Mouse (Mus musculus): Measurements from ENCODE around the gene Hpn. TPM values are rescaled to one million over a fixed set of nuclear protein-coding genes. Genes with fewer than 3 reads are reported as not detected.

Gene Hpn
- polyA plus RNA-seq, 1 experiment = 4.1 TPM

DNA sequence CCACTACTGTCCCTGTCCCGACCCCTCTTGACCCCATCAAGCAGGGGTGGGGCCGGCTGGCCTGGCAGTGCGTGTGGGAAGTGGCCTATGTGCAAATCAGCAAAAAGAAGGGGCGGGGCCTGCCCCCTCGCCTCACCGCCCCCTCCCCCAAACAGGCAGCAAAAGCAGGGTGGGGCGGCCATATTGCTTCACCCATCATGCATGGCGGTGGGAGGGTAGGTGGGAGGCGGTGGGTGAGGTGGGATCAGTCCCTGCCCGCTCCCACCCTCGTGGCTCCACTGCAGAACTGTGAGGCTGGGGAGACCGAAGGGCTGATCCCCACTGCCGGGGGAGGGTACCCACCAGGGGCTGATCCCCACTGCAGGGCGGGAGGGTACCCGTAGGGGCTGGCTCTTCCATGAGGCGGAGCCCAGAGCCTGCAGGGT lies 1.6 kb upstream of the Hpn start:
- DNase-seq (ENCODE audit: low read depth, low spot score) = no peak
- 71% methylated on average over 16 of the region's 16 CpGs for WGBS

DNA sequence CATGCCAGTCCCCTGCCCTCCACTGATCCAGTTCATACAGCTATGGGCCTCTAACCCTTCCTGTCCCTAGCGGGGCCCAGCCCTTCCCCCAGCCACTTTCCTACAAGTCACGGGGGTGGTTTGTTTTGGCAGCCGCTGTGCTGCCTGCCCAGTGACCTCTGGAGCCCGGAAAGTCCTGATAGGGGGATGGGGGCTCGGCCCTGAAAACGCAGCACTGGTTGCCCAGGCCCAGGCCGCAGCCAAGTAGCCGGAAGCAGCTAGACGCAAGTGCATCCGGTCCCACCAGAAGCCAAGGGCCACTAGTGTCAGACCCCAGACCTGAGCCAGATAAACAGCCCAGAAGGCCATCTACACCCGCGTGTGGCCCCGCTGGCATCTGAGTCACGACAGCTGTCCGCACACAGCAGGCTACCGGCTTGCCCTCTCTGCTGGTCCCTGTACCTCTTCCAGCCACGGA lies 525 bp upstream of the Hpn start:
- WGBS = 53% methylated on average over 17 of the region's 17 CpGs
- no peak for DNase-seq (ENCODE audit: low read depth, low spot score)

DNA sequence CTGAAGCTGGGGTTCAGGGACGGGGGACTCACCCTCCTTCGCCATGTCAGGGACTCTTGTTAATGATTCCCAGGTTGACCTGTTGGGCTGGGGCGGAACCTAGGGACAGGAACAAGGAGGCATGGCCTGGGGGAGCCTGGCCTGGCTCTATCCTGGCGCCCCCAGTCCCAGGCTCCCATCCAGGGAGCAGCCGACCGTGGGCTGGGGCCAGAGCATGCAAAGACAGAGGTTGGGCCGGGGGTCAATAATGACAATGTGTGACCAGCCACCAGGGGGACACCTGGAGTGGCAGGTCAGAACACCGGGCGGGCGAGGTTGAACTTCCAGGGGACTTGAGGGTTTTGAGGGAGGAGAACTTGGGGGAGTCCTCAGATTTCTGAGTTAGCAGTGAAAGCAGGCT lies 444 bp downstream of the Hpn start:
- WGBS = 39% methylated on average over 10 of the region's 10 CpGs
- no peak for DNase-seq (ENCODE audit: low read depth, low spot score)

DNA sequence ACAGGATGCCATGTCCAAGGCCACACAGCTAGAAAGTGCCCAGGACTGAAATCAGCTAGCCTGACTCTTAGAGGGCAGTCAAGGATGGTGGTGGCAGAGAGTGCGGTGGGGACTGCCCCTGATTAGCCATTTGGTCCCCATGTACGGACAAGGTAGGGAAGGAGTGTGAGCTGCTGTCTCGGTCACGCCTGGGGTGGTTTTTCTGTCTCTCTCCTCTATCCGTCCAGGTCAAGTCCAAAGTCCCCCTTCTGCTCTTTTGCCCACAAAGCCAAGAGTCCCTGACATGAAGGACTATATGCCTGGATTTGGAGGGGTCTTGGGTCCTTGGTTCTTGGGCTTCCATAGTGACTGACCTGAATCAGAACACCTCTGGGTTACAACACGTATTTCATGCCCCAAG lies 1.3 kb downstream of the Hpn start:
- DNase-seq (ENCODE audit: low read depth, low spot score) = no peak
- WGBS = 80% methylated on average over 6 of the region's 6 CpGs

DNA sequence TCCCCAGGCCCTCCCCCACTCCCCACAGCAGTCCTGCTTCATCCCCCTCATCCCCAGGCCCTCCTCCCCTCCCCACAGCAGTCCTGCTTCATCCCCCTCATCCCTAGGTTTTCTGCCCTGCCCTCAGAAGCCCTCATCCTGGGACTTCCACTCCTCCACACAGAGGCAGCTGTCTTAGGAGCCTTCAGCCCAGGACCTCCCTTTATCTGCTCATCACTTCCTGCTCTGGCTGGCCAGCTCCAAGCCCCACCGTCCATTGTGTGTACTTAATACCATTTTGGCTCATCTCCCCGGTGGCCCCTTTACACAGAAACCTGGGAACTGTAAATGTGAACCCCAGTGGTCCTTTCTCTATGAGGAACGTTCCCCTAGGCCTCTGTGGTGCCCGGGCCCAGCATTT lies 3.1 kb downstream of the Hpn start:
- WGBS = 52% methylated on average over 4 of the region's 4 CpGs
- DNase-seq (ENCODE audit: low read depth, low spot score) = no peak

DNA sequence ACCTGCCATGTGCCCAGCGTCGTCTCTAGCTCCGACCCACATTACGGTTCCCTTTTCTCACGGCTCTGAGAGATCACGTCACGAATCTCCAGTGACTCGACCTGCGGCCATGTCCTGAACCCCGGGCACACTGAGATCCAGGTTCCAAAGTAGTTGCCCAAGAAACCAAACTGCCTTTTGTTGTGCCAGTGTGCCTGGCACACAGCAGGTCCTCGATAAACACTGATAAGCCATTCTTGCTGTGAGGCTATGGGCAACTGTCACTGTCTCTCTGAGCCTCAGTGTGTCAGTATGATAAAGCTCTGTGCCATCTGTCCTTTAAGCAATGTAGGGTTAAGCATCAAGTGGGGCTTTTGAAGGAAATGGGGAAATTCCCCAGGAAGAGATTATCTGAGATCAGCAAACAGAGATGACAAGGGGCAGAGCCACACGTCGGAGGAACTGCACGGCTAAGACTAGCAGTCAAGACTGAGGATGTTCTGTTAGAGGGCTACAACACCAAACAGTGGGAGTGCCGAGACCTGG lies 4.2 kb downstream of the Hpn start:
- 71% methylated on average over 15 of the region's 15 CpGs for WGBS
- DNase-seq (ENCODE audit: low read depth, low spot score) = no peak

DNA sequence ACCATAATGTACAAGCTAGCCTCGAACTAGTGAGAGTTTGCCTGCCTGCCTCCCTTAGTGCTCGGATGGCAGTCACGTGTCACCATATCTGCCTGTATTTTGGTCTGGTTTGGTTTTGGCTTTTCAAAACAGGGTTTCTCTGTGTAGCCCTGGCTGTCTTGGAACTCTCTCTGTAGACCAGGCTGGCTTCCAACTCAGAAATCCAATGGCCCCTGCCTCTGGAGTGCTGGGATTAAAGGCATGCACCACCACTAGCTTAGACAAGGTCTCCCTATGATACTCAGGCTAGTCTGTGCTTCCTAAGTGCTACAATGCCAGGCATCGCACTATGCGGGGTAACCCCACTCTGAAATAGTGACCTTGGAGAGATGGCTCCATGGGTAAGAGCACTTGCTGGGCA lies 5.3 kb downstream of the Hpn start:
- DNase-seq (ENCODE audit: low read depth, low spot score) = no peak

DNA sequence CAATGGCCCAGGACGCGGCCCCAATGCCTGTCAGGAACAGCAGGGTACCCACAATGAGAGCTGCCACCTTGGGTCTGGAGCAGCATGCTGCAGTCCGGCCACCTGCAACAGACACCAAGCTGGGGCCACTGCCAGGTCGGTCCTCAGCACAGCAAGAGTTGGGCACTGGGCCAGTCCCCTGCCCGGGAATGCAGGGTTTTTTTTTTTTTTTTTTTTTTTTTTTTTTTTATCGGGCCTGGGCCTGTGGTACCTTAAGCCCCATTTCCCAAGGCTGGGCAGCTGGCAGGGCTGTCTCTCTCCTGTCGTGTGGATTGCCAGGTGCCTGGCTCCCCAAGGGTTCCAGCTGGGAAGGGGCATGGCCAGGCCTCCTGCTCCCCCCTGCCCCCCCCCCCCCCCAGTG lies 6.0 kb downstream of the Hpn start:
- DNase-seq (ENCODE audit: low read depth, low spot score) = no peak
- 28% methylated on average over 7 of the region's 7 CpGs for WGBS

More for the DNA sequence above, 5.3 kb downstream of the Hpn start:
- WGBS = 82% methylated on average over 5 of the region's 5 CpGs

DNA sequence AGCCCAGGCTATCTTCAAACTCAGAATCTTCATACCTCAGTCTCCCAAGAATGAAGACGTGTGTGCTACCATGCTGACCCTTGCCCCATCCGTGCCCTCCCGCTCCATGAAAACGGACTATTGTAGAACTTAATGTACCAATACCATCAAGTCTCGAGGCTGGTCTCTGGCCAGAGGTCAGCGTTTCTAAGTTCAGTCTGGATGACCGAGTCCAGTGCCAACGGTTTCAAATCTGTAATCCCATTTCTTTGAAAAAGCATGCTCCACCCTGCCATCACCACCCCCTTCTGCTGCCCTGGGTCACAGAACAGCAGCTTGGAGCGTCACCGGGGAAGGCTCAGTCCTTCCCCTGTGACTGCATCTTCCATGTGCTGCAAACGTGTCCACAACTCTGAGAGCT lies 7.3 kb downstream of the Hpn start:
- WGBS = 88% methylated on average over 11 of the region's 11 CpGs
- DNase-seq (ENCODE audit: low read depth, low spot score) = no peak

DNA sequence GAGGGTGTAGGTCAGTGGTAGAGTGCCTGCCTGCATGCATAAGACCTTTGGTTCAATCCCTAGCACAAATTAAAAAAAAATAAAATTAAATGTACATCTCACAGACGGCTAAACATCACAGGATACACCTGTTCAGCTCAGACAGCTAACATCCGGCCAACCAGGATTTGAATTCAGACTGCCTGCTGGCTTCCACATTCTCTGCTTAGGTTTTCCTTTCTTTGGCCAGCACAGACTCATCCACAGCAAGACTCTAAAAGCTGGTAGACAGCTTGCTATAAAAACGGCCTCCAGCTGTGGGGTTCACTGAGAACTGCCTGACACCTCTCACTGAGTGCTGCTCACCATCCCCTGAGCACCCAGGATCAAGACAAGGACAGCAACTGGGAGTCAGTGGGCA lies 8.9 kb downstream of the Hpn start:
- no peak for DNase-seq (ENCODE audit: low read depth, low spot score)
- WGBS = 57% methylated on average over 3 of the region's 3 CpGs

DNA sequence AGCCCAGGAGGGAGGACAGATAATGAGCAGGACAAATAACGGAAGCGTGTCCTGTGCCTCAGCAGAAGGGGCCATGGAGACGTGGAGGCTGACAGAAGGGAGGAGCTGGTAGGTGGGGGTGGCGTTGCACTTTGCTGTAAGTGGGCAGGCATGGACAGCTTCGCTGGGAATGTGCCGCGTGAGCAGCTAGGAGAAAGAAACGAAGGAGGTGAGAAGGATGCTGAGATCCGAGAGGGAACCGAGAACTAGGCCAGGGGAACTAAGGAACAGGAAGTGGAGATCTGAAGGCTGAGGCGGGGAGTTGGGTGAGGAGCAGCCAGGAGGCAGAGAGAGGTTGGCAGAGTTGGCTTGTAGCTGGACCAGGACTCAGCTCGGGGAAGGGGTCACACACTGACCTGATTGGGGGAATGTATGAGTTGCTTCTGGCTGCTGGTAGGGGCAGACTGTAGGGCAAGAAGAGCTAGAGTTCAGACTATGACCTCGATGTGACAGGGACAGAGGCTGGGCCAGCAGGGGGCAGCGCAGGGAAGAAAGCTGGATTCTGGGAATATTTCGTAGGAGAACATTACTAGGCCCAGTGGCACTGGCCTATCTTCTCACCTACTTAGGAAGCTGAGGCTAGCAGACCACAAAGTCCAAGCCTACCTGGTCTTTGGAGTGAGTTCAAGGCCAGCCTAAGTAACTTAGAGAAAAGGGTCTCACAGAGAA lies 9.9 kb downstream of the Hpn start:
- DNase-seq (ENCODE audit: low read depth, low spot score) = no peak

DNA sequence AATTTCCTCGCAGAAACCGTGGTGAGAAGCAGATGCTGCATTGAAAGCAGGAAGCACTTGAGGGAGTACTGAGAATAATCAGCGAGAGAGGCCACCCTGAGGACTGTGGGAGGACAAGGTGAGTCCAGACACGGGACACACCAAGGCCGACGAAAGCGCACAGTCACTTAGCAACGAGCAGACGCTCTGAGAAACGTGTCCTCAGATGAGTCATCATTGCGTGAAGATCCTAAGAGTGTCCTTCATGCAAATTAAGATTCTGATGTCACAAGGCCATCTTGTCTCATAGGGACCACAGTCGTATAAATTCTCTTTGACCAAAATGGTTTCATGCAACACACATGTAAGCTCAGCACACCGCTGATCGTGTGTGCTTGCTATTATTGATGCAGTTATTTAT lies 14.3 kb downstream of the Hpn start:
- no peak for DNase-seq (ENCODE audit: low read depth, low spot score)
- WGBS = 51% methylated on average over 14 of the region's 14 CpGs

More for the DNA sequence above, 9.9 kb downstream of the Hpn start:
- WGBS = 64% methylated on average over 15 of the region's 15 CpGs

DNA sequence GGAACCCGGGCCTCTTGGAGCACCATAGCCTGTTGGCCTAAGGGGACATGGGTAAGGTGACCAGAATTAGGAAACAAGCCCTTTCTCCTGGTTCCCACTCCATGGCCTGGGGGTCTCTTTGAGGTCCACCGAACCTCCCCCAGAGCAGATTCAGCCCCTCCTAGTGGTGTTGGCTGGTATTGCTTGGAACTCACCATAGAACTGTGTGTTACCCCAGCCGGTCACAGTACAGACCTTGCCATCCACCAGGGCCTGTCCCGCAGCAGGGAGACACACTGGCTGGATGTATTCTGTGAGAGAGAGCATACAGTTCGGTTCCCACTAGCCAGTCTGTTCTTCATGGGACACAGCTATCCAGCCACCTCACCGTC lies 15.5 kb downstream of the Hpn start:
- DNase-seq (ENCODE audit: low read depth, low spot score) = no peak
- WGBS = 88% methylated on average over 6 of the region's 6 CpGs

DNA sequence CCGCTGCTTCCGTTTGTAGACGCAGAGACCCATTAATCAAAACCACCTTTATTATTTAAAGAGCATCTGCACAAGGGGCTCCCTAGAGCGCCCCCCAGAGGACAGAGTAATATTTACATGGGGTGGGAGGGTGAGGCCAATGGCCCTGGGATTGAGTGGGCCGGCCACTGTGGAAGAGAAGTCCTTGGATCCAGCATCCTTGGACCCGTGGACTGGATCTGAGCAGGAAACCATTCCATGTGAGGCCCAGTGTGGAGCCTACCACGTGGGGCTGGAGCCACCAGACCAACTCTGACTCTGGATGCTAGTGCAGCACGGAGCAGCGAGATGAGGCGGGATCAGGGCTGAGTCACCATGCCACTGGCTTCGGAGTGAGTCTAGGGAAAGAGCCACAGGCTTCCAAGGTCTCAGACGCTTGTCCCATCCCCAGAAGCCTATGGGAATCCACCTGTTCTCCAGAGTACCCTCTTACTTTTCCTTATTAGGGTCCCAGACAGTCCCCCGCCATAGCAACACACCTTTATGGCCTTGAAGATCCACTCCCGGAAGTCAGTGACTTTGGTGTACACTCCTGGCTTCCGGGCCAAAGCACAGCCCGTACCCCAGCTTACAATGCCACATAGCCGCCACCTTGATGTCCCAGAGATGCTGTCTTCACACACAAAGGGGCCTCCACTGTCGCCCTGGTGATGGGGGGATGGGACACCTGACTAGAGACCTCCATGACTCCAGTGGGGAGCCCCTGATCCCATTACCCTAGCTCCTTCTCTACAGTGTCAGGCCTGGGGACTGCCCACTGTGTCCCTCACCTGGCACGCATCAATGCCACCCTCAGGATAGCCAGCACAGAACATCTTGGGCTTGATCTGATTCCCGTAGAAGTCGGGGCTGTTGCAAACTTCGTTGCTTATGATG lies 16.1 kb downstream of the Hpn start:
- DNase-seq (ENCODE audit: low read depth, low spot score) = no peak
- 72% methylated on average over 22 of the region's 22 CpGs for WGBS

DNA sequence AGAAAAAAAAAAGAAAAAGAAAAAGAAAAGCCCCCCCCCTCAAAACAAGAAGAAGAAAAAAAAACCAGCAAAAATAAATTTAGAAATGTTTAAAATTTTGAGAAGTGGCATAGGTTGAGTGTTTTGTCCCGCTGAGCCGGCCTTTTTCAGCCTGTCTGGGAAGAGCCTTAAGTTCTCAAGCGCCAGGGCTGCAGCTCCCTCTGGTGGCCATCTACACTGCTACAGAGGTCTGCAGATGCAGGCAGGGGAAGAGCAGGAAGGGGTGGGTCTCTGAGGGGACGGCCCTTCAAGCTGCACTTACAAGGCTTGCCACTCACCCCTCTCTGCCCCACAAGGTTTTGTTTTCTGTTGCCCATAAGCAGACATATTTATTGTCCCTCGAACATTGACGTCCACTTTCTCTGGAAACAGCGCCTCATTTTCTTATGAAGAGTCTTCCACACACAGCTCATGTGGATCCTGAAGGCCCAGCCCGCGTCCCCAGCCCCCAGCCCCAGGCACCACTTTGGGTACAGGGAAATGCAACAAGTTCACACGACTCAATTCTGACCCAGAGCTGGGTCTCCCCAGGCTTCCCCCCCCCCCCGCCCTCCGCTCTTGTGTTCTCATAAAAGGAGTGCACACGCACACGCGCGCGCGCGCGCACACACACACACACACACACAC lies 17.4 kb downstream of the Hpn start:
- WGBS = 45% methylated on average over 20 of the region's 20 CpGs
- DNase-seq (ENCODE audit: low read depth, low spot score) = peak; percentile 64

DNA sequence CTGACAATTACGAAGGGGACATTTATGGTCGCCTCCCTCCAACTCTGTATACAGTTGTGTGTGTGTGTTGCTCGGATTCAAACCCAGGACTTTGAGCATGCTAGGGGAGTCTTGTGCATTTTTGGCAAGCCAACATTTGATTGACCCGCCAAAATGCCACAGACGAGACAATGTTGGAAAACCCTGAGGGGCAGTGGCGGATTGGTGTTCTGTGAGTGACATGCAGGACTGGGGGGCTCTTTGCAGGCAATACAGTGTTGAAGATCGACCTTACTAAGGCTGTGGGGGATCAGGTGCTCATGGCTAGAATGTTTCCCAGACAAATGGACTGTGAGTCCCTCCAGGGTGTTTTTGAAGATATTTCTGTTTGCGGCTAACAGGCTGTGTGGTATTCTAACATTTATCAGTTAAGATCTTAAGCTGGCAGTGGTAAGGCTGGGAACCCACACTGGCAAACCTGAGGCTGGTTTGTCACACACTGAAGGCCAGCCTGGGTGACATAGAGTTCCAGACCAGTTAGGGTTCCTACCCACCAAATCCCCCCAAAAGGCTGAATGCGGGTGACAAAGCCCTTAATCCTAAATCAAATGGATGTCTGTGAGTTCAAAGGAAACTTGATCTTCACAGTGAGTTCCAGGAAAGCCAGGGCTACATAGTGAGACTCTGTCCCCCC lies 18.1 kb downstream of the Hpn start:
- 82% methylated on average over 9 of the region's 9 CpGs for WGBS
- DNase-seq (ENCODE audit: low read depth, low spot score) = no peak

DNA sequence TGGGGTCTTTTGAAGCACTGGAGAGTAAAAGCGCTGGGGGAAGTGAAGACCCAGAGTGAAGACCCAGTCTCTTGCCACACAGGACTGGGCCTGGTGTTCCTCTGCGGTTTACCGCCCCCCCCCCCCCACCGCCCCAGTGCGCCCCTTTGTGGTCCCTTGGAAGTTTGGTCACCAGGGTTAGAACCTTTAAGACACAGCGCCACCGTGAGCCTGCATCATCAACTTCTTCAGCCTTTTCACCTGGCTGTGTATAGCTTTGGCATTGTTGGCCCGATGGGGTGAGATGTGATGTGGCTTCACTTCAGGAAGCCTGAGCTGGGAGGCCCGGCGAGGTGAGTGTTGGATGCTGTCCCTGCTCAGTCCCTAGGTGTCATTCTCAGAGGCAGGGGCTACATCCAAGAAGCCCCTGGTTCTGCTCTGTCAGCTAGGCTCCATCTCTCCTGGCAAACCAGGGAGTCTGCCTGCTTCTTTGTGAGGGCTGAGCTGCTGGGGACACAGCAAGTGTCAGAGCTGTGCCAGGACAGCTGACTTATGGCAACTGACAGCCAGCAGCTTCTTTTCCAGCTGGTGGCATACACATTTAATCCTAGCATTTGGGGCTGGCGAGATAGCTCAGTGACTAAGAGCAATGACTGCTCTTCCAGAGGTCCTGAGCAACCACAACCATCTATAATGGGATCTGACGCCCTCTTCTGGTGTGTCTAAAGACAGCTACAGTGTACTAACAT lies 20.2 kb downstream of the Hpn start:
- no peak for DNase-seq (ENCODE audit: low read depth, low spot score)
- WGBS = 29% methylated on average over 12 of the region's 12 CpGs

DNA sequence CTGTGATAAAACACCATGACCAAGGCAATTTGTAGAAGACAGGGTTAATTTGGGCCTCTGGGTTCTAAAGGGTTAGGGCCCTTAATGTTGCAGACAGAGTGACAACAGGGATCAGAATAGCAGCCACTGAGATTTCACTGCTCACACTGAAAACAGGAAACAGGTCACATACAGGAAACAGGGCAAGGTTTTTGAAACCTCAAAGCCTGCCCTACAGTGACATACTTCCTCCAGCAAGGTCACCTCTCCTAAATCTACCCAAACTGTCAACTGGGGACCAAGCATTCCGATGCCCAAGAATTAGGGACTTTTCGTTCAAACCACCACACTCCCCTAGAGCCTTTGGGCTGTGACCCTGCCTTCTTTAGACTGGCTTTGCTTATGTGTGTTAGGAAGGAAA lies 25.4 kb downstream of the Hpn start:
- WGBS = 79% methylated on average over 2 of the region's 2 CpGs
- no peak for DNase-seq (ENCODE audit: low read depth, low spot score)

DNA sequence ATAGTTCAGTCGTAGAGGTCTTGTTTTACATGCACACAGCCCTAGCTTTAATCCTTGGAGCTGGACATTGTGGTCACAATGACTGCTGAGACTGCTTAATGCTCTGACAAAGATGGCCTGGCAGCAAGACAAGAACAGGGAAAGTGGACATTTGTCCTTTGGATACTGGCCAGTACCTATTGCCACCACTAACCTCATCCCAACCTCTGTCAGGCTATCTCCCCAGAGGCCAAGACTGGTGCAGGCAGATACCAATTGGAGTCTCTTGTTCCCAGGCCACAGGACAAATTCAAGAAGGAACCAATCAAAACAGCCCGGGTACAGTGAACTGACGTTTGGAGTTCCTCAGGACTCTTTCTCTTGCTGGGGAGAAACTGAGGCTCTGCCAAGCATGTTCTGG lies 26.9 kb downstream of the Hpn start:
- WGBS = 74% methylated on average over 3 of the region's 3 CpGs
- DNase-seq (ENCODE audit: low read depth, low spot score) = no peak

All from large intestine, adult 2 months (tissue).